Mouse (Mus musculus) left cerebral cortex, adult 9 months (tissue): ENCODE results near the gene Tmem223.
"Not testable (repeated sequence)": the region's sequence is repeated elsewhere in the genome, so short reads cannot be mapped to it uniquely, and the experiment has no call there.

ENCODE experiments used
- DNase-seq, 2 experiments: peaks; one replicate each; pipeline ENCODE4 v3.0.0; 2022; ENCODE audit warnings: low spot score in 2 of 2

Gene Tmem223

GRCm38 (mm10) chr19:8770567-8771270 is at the start of gene Tmem223:
Gene Tmem223, plus strand, starts transcription at chr19:8770996.
- DNase-seq: peak in 1 of 2 experiments; percentile 77

- no peak for DNase-seq
These were observed 49.4 kb upstream of the Tmem223 start for GRCm38 (mm10) chr19:8721378-8721777.

DNA sequence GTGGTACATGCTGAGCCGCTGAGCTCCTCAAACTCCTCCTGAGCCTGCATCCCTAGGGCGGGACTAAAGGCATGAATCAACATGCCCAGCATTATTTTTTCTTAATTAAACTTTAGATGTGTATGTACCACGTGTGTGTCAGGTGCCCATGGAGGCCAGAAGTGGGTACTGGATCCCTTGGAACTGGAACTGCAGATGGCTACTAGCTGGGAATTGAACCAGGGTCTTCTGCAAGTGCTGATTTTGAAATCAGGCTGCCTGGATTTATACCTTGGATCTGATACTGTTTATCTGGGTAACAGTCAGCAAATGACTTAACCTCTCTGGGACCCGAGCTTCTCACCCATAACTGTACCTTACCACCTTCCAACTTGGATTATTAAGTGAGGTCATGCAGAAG is 48.8 kb upstream of the Tmem223 start:
- DNase-seq: no peak

GRCm38 (mm10) chr19:8722559-8722906 is 48.3 kb upstream of the Tmem223 start:
- no peak for DNase-seq

- DNase-seq: peak; percentile 97 to 98
These were observed 47.8 kb upstream of the Tmem223 start, which contains the start of gene Slc3a2 for GRCm38 (mm10) chr19:8722907-8723573. Gene Slc3a2, minus strand, starts transcription at chr19:8723369.

DNA sequence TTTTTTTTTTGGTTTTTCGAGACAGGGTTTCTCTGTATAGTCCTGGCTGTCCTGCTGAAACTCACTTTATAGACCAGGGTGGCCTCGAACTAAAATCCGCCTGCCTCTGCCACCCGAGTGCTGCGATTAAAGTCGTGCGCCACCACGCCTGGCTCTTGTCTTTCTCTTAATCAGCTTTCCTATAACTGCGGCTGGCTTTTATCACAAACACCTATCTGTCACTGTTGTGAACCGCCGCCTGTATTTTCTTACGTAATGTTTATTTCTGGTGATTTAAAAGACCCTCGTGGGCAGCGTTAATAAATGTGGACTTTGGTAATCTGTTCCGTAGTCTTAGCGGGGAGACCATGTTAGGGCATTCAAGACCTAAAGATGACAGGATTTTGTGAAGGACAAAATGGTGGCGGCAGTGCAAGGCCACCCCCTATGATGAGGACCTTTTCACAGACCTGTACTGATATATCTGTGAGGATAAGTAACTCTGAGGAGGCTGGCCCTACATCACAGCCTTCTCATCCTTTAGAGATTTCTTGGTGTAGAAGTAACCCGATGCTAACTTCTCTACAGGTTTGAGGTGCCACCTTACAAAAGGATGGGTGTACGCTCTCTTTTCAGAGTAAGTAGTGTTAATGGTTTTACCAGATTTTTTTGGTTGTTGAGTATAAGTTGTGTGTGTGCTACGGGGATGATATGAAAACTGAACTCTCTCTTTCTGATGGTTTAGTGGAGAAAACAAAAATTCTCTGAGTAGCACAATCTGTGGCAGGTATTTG is 47.0 kb upstream of the Tmem223 start:
- no peak for DNase-seq

DNA sequence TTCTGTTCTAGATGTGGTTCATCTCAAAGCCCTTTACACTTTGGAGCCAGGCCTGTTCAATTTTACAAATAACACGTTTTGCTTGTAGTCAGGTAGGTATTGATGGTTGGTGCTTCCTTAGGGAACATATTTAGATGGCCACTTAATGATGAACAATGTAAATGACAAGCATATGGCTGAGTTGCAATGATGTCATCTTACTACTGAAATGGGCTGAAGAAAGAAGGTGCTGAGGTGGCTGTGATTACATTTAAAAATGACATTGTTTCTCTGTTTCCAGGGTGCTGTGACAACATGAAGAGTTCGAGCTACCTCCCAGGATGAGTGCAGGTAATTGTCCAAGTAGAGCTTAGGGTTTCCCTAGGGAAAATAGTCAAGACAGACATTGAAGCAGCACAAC is 46.4 kb upstream of the Tmem223 start:
- DNase-seq: no peak

GRCm38 (mm10) chr19:8725081-8725613 is 45.6 kb upstream of the Tmem223 start:
- DNase-seq: no peak

DNA sequence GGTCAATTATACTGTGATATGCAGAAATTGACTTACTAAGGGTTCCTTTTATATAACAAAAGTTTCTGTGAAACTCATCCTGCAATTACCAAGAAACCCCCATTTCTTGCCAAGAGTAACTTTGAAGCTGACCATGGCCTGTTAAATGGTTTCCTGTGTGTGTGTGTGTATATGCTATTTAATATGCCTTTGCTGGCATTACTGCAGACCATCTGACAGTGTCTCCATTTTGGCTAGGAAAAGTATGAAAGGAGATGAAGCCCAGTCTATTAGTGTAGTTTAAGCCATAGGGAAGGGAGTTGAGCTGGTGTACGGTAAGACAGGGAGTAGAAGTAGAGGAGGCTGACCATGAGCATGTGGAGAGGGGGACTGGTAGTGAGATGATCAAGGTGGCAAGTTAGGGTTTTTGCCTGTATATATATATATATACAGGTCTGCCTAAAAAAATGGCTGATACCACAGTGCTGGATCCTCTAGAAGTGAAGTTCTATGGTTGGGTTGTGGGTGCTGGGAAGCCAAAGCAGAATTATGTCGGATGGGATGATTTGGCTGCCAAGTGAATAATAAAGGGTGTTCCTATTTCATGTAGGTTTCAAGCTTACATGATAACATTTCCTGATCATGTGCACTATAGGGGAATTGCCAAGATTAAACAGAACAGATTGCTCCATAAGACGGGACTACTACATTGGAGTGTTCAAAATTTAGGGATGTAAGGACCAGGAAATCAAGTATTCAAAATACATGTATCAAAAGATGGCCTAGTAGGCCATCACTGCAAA is 44.0 kb upstream of the Tmem223 start:
- DNase-seq: no peak

DNA sequence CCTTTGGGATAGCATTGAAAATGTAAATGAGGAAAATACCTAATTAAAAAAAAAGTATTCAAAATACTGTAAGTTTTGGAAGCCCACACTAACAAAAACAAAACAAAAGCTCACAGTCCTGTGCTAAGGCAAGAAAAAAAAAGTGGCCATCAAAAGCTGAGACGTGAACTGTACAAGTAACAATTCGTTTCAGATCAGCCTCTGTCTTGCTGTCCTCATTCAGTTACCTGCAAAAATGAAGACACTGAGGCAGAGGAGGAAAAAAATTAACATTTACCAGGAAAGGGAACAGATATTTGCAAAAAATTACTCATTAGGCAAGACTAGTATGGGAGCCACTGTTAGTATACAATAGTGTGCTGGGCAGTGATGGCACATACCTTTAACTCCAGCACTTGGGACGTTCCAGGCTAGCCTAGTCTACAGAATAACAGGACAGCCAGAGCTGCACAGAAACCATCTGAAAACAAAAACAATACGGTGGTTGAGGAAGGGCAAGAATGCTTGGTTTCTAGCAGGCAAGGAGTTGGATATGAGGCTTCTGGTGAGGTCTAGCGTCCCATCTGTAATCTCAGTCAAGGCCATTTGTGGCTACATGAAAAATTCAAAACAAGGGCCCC is 43.2 kb upstream of the Tmem223 start:
- DNase-seq: no peak

DNA sequence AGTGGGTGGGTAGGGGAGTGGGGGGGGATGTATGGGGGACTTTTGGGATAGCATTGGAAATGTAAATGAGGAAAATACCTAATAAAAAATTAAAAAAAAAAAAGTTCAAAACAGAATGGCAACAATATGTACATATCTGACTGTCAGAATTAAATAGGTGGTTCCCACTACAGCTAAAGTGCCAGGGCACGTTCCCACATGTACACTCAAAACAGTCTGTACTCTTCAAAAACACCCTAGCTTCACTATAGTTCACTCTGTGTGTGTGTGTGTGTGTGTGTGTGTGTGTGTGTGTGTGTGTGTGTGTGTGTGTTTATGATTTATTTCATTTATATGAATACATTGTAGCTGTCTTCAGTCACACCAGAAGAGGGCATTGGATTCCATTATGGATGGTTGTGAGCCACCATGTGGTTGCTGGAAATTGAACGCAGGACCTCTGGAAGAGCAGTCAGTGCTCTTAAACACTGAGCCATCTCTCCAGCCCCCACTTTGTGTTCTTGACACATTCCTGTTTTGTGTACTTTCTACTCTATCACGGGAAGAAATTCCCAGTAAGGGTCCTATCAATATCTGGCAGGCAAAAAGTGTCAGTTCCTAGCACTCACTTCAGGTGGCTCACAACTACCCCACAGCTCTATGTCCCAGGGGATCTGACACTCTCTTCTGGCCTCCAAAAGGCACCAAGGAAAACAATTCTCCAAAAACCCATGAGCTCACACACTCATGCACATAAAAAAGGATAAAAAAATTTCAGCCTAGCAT is 42.3 kb upstream of the Tmem223 start:
- DNase-seq: not testable (repeated sequence)

GRCm38 (mm10) chr19:8734334-8734733 is 36.5 kb upstream of the Tmem223 start:
- no peak for DNase-seq

DNA sequence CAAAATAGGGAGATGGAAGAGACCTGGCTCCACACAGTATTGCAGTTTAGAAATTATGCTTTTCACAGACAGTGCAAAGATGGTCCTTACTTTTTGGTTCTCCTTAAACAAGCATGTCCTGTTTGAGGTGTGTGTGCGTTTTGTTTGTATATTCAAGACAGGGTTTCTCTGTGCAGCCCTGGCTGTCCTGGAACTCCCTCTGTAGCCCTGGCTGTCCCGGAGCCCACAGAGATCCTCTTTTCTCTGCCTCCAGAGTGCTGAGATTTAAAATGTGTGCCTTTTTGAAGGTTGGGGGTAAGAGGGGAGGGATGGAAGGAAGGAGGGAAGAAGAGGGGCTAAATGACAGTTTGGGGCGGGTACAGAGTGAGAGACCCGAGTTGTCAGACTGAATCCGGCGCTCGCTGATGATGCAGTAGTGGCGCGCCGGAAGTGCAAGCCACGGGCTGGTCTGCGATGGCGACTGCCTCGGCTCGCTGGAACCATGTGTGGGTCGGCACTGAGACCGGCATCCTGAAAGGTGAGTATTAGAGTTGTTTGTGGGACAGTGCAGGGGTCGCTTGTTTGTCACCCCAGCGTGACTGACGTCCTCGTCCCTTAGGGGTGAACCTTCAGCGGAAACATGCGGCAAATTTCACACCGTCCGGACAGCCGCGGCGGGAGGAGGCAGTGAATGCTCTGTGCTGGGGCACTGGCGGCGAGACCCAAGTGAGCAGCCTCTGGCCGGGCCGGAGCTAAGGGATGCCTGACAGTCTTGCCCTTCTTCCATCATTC is 35.2 kb upstream of the Tmem223 start, which contains the start of gene Wdr74:
Gene Wdr74, plus strand, starts transcription at position 439 of the 771 bp plus-strand sequence.
- peak; percentile 70 to 91 for DNase-seq

GRCm38 (mm10) chr19:8736160-8736467 is 34.7 kb upstream of the Tmem223 start:
- no peak for DNase-seq

DNA sequence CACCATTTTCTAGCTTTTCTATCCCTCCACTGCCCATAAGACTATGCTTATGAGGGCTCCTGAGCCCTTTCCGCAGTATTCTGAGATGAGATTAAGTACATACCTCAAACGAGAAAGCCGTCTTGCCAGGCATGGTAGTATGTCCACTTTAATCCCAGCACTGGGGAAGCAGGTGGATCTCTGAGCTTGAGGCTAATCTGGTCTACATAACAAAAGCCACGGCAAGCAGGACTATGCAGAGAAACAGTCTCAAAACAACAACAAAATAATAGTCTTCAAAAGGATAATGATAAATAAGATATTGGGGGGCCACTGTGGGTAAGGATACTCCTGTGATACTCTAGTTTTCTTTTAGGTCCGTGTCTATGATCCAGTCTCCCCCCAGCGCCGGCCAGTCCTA is 31.9 kb upstream of the Tmem223 start:
- no peak for DNase-seq

DNA sequence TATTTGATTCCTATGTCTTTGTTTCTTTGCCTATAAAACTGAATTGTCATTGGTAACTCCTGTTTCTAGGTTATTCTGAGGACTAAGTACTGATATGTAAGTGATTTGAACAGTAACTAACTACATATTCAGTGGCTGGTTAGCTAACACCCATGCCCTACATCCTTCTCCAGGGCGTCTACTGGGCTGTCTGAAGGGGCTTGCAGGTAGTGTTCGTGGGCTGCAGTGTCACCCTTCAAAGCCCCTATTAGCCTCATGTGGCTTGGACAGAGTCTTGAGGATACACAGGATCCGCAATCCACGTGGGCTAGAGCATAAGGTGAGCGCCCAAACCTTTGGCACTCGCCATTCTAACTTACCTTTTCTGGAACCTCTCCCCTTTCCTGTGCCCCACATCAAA is 31.1 kb upstream of the Tmem223 start:
- DNase-seq: no peak

DNA sequence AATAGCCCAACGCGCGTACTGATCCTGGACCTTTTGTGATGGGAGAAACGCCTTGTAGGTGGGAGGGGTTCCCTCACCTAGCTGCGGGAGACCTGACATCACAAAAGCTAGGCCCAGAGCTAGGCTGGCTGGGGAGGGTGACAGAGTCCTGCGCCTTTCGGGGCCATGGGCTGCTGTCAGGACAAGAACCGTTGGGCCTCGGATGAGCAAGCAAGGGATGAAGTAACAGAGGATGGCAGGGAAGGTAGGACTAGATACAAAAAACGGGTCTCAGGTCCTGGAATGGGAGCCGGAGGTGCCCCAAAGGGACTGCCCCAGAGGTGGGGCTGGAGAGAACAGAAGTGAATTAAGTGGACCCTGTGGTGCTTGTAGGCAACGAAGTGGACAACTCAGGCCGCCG is 30.2 kb upstream of the Tmem223 start, which contains the start of gene 1700092M07Rik:
Gene 1700092M07Rik, plus strand, starts transcription at position 116 of the 400 bp plus-strand sequence.
- DNase-seq: no peak

DNA sequence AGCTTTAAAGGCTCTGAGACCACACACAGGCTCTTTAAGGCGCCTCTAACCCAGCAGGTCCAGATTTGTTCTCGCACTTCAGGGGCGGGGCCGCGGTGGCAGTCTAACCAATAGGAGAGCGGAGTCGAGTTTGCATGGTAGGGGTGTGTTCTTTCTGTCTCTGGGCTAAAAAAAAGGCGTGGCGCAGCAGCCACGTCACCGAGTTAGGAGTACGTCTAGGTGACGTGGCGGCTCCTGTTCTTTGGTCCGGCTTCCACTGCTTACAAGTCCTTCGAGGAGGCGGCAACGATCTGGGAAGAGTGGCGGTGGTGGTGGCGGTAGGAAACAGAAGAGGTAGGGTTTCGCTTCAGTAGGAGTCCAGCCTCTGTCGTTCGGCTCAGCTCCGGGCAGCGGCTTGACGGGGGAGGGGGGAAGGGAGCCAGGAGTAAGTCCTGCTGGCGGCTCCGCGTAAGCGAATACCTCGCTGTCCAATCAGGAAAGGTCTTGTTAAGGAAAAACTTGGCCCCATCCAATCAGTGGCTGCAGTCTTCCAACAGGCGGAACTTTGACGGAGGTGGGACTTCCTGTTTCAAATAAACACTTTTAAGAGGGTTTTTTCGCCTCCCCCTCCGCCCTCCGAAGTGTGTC is 29.4 kb upstream of the Tmem223 start, which contains the start of gene Stx5a:
Gene Stx5a, plus strand, starts transcription at position 171 of the 627 bp plus-strand sequence.
- peak; percentile 93 to 97 for DNase-seq

DNA sequence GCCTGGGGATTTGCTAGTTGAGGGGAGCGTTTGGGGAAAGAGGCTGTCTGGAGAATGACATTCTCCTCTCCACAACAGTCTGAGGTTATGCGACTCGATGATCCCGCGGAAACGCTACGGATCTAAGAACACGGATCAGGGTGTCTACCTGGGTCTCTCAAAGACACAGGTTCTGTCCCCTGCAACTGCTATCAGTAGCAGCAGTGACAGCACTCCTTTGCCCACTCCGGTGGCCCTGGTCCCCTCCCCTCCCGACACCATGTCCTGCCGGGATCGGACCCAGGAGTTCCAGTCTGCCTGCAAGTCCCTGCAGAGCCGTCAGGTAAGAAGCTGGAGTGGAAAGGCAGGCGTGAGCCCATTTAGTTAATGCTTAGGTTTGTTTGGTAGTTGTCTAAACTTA is 28.6 kb upstream of the Tmem223 start:
- DNase-seq: no peak
